Mouse (Mus musculus) G1E (cell line): ENCODE measurements around the gene Hps4. TPM values are rescaled to one million over a fixed set of nuclear protein-coding genes. Genes with fewer than 3 reads are reported as not detected.

Experiments
- ATAC-seq: 2 replicates; pipeline ENCODE4 v1.8.0; 2016; ENCODE audit warnings: mild to moderate bottlenecking; ENCODE audit not compliant: insufficient number of reproducible peaks, poor library complexity, low FRiP score, severe bottlenecking; ENCODE audit errors: extremely low read depth
- DNase-seq: peaks from one replicate; pipeline ENCODE4 v3.0.0; 2012; ENCODE audit warnings: low spot score
- H3K27me3 ChIP-seq: 2 replicates; pipeline ENCODE4 v1.6.1; 2012; ENCODE audit warnings: mild to moderate bottlenecking, low read length, inconsistent platforms; ENCODE audit not compliant: insufficient read depth
- H3K36me3 ChIP-seq: replicated peaks from 2 replicates; pipeline ENCODE3; 2012; ENCODE audit warnings: mild to moderate bottlenecking, inconsistent platforms
- H3K4me1 ChIP-seq: 2 replicates; pipeline ENCODE4 v1.6.1; 2012; ENCODE audit warnings: low read depth, low read length, inconsistent platforms, mixed read lengths; ENCODE audit not compliant: insufficient read depth
- H3K4me3 ChIP-seq: 2 replicates; pipeline ENCODE4 v1.5.1; 2012; ENCODE audit warnings: low read depth, mild to moderate bottlenecking, inconsistent platforms, low read length, moderate library complexity, mixed read lengths
- H3K9me3 ChIP-seq: replicated peaks from 2 replicates; pipeline ENCODE4 v1.6.1; 2012; ENCODE audit warnings: inconsistent platforms
- CTCF ChIP-seq: IDR thresholded peaks from 2 replicates; pipeline ENCODE4 v1.5.1; 2012; ENCODE audit warnings: low read depth, low read length, inconsistent platforms, mixed read lengths
- GATA1 ChIP-seq: IDR thresholded peaks from 2 replicates; pipeline ENCODE4 v1.6.1; 2012; ENCODE audit warnings: borderline replicate concordance, low read length, inconsistent platforms, mixed read lengths
- GATA2 ChIP-seq: IDR thresholded peaks from 2 replicates; pipeline ENCODE4 v1.6.1; 2012; ENCODE audit warnings: low read depth, low read length, inconsistent platforms, borderline replicate concordance
- POLR2AphosphoS5 ChIP-seq: IDR thresholded peaks from 2 replicates; pipeline ENCODE4 v1.6.1; 2012; ENCODE audit warnings: low read depth, low read length, inconsistent platforms; ENCODE audit not compliant: insufficient replicate concordance
- TAL1 ChIP-seq: conservative IDR thresholded peaks from 2 replicates; pipeline ENCODE4 v1.6.1; 2012; ENCODE audit warnings: low read depth, low read length, inconsistent platforms, mixed read lengths
- polyA plus RNA-seq: library from polyadenylated mRNA; stranded (reverse); fragments of >175 nt; gene quantifications from 2 replicates; pipeline ENCODE4 v1.2.3, GENCODE M21; 2012
- total RNA-seq, 2 experiments: library from RNA; stranded (forward) in 1 of 2; stranded (reverse) in 1 of 2; fragments of 200-1000 nt in 1 of 2; fragments of >200 nt in 1 of 2; fragmentation: Nextera tagmentation in 1 of 2; gene quantifications; 2 replicates each; pipeline ENCODE4 v1.2.3; 2014 to 2017

The Hps4 gene
- total and polyA plus RNA-seq, 3 experiments: 16.7 to 47.7 (median 33.8) TPM

DNA sequence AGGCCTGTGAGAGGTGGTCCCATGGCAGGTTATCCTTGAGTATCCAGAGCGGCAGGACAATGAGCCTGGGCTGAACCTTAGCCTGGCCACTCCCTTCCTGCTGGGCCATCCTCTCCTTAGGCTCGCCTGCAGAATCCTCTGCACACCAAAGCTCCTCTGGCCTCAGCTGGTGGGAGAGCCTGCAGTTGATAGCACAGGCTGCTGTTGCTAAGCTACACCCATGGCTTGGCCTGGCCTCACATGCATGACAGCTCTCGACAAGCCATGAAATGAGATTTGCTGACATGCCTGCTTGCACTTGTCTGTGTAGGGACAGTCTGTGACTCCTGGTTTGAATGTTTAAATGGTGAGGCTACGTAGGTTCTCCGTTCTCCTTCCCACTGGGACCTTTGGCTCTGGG lies 73.8 kb downstream of the Hps4 start:
- no peak for DNase-seq
- Histone ChIP-seq H3K4me1 (no peaks in the 10 kb centered on the region), H3K4me3 (no peak overlapping the region), H3K27me3 (no peaks in the 10 kb centered on the region), H3K9me3 (no peaks in the 10 kb centered on the region), H3K36me3 (no peaks in the 10 kb centered on the region)
- ATAC-seq: no peak
- TF ChIP-seq GATA2: no peak
- no peak for TF ChIP-seq GATA1
- TF ChIP-seq CTCF: no peak
- TF ChIP-seq TAL1: no peak
- TF ChIP-seq POLR2AphosphoS5: no peak

GRCm38 (mm10) chr5:112418023-112418422 lies 75.1 kb downstream of the Hps4 start:
- no peak for DNase-seq
- Histone ChIP-seq H3K27me3 (no peaks in the 10 kb centered on the region), H3K9me3 (no peaks in the 10 kb centered on the region), H3K4me3 (no peak overlapping the region), H3K4me1 (no peaks in the 10 kb centered on the region), H3K36me3 (no peaks in the 10 kb centered on the region)
- TF ChIP-seq POLR2AphosphoS5: no peak
- TF ChIP-seq GATA1: no peak
- TF ChIP-seq CTCF: no peak
- no peak for TF ChIP-seq GATA2
- TF ChIP-seq TAL1: no peak
- ATAC-seq: no peak

DNA sequence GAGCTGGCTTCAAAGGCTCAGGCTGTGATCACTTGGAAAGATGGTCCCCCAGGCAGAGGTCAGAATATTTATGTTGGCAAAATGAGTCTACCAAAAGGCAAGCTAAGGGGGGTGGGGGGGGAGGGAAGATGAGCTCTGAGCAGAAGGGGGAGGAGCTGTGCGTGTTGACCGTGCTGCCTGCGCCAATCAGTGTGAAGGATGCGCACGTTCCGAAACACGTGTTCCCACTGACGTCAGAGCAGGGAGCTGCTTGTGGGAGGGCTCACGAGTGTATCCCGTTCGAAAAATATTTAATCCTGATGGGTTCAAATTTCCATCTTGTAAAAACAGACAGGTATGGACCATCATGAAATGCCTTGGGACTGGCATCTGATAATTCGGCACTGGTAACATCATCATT lies 76.7 kb downstream of the Hps4 start:
- no peaks in the 10 kb centered on the region for H3K4me1 ChIP-seq
- peaks cover 10% of the 10 kb centered on the region for H3K27me3 ChIP-seq
- ATAC-seq (no peak), DNase-seq (no peak)
- H3K36me3 ChIP-seq: no peaks in the 10 kb centered on the region
- TF ChIP-seq TAL1: no peak
- TF ChIP-seq CTCF: no peak
- no peak for TF ChIP-seq GATA1
- TF ChIP-seq POLR2AphosphoS5: no peak
- no peak for TF ChIP-seq GATA2
- no peaks in the 10 kb centered on the region for H3K9me3 ChIP-seq
- H3K4me3 ChIP-seq: no peak overlapping the region

- no peaks in the 10 kb centered on the region for H3K9me3 ChIP-seq
- peaks cover 27% of the 10 kb centered on the region for H3K27me3 ChIP-seq
- H3K36me3 ChIP-seq: no peaks in the 10 kb centered on the region
- H3K4me1 ChIP-seq: peaks cover 3% of the 10 kb centered on the region; the same call in 1 of the 2 replicates
- no peak overlapping the region for H3K4me3 ChIP-seq
- DNase-seq (no peak), ATAC-seq (no peak)
- TF ChIP-seq POLR2AphosphoS5 (no peak), CTCF (no peak), TAL1 (no peak), GATA1 (no peak), GATA2 (no peak)
Observed at GRCm38 (mm10) chr5:112426635-112427034, 83.8 kb downstream of the Hps4 start.

DNA sequence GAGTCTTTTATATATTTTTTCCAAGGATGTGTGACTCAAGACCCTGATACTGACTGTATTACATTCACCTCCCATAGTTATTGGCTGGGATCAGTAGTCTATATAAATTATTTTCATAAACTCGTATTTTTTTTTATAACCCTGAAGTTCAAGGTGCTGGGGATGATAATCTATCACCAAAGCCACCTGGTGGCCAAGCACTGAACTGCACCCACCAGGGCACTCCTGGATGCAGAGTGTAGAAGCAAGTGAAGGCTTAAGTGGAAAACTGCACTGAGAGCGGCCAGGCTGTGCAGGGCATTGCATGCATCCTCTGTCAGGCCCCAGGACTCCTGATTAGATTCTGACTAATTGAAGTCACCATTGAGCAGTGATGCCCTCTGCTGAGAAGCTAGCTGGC lies 84.4 kb downstream of the Hps4 start:
- TF ChIP-seq CTCF: peak; percentile 80
- TF ChIP-seq POLR2AphosphoS5: no peak
- TF ChIP-seq TAL1: no peak
- TF ChIP-seq GATA1: no peak
- Histone ChIP-seq H3K36me3 (no peaks in the 10 kb centered on the region), H3K4me3 (no peak overlapping the region), H3K9me3 (no peaks in the 10 kb centered on the region), H3K27me3 (peaks cover 27% of the 10 kb centered on the region), H3K4me1 (peaks cover 3% of the 10 kb centered on the region; the same call in 1 of the 2 replicates)
- peak; percentile 31; the same call in 1 of the 2 replicates for ATAC-seq
- peak; percentile 43 for DNase-seq

Other genes with a start within 250 kb of the Hps4 start
- not detected in 2 replicates for gene Cryba4, start 90.6 kb upstream of the Hps4 start, total RNA-seq (2014; fragmentation: Nextera tagmentation)
- 0.98 TPM in 1 of 2 replicates, not detected in the other for gene Cryba4, start 90.6 kb upstream of the Hps4 start, total RNA-seq (2017)
- gene Cryba4, start 90.6 kb upstream of the Hps4 start, polyA plus RNA-seq: 0.43 and 0.63 TPM in 2 replicates
- not detected in 2 replicates for gene Crybb1, start 87.3 kb upstream of the Hps4 start, total RNA-seq (2014; fragmentation: Nextera tagmentation)
- not detected in 2 replicates for gene Crybb1, start 87.3 kb upstream of the Hps4 start, total RNA-seq (2017)
- gene Crybb1, start 87.3 kb upstream of the Hps4 start, polyA plus RNA-seq: 0.14 TPM in 1 of 2 replicates, not detected in the other
- gene Tpst2, start 66.4 kb upstream of the Hps4 start, total RNA-seq (2014; fragmentation: Nextera tagmentation): 43.7 and 55.7 TPM in 2 replicates
- gene Tpst2, start 66.4 kb upstream of the Hps4 start, total RNA-seq (2017): 32.9 and 37.3 TPM in 2 replicates
- gene Tpst2, start 66.4 kb upstream of the Hps4 start, polyA plus RNA-seq: 103 and 156 TPM in 2 replicates
- 19.4 and 21.7 TPM in 2 replicates for gene Tfip11, start 16.7 kb upstream of the Hps4 start, total RNA-seq (2014; fragmentation: Nextera tagmentation)
- gene Tfip11, start 16.7 kb upstream of the Hps4 start, total RNA-seq (2017): 14.9 and 19.4 TPM in 2 replicates
- gene Tfip11, start 16.7 kb upstream of the Hps4 start, polyA plus RNA-seq: 54.1 and 58.2 TPM in 2 replicates
- gene Srrd, start within 50 bp of the Hps4 start, total RNA-seq (2014; fragmentation: Nextera tagmentation): 28.0 and 49.0 TPM in 2 replicates
- 18.5 and 28.7 TPM in 2 replicates for gene Srrd, start within 50 bp of the Hps4 start, total RNA-seq (2017)
- 21.3 and 27.5 TPM in 2 replicates for gene Srrd, start within 50 bp of the Hps4 start, polyA plus RNA-seq
- gene Gm6583, start 12.9 kb downstream of the Hps4 start, total RNA-seq (2014; fragmentation: Nextera tagmentation): not detected in 2 replicates
- not detected in 2 replicates for gene Gm6583, start 12.9 kb downstream of the Hps4 start, total RNA-seq (2017)
- gene Gm6583, start 12.9 kb downstream of the Hps4 start, polyA plus RNA-seq: not detected in 2 replicates
- not detected in 2 replicates for gene Asphd2, start 51.8 kb downstream of the Hps4 start, total RNA-seq (2014; fragmentation: Nextera tagmentation)
- 0.12 and 0.16 TPM in 2 replicates for gene Asphd2, start 51.8 kb downstream of the Hps4 start, total RNA-seq (2017)
- not detected in 2 replicates for gene Asphd2, start 51.8 kb downstream of the Hps4 start, polyA plus RNA-seq
- gene Gm6588, start 106.3 kb downstream of the Hps4 start, total RNA-seq (2014; fragmentation: Nextera tagmentation): not detected in 2 replicates
- 0.16 TPM in 1 of 2 replicates, not detected in the other for gene Gm6588, start 106.3 kb downstream of the Hps4 start, total RNA-seq (2017)
- not detected in 2 replicates for gene Gm6588, start 106.3 kb downstream of the Hps4 start, polyA plus RNA-seq
- gene Sez6l, start 234.1 kb downstream of the Hps4 start, total RNA-seq (2014; fragmentation: Nextera tagmentation): not detected in 2 replicates
- 0.06 and 0.11 TPM in 2 replicates for gene Sez6l, start 234.1 kb downstream of the Hps4 start, total RNA-seq (2017)
- gene Sez6l, start 234.1 kb downstream of the Hps4 start, polyA plus RNA-seq: 0.01 TPM in 1 of 2 replicates, not detected in the other